Mouse (Mus musculus) adrenal gland, postnatal 10 days (tissue): ENCODE measurements around the gene Dmrtc1a. TPM values are rescaled to one million over a fixed set of nuclear protein-coding genes. Genes with fewer than 3 reads are reported as not detected.
"Not testable (repeated sequence)": the region's sequence is repeated elsewhere in the genome, so short reads cannot be mapped to it uniquely, and the experiment has no call there.

Experiments
- DNase-seq: peaks from one replicate; pipeline ENCODE4 v3.0.0; 2021; ENCODE audit warnings: mixed read lengths
- long read RNA-seq, 2 experiments: library from polyadenylated mRNA; stranded (forward); transcript quantifications; one replicate each; pipeline ENCODE4 v2.0.0; 2021
- total RNA-seq, 2 experiments: library from RNA; stranded (reverse); gene quantifications; 2 replicates each; pipeline ENCODE4 v1.2.3; 2021

Gene Dmrtc1a
- total RNA-seq = under 1 TPM in 1 of 2 experiments, not detected in 1; 0.30 TPM
- long read RNA-seq, experiment 1 = 0 reads
- long read RNA-seq, experiment 2 = 0 reads

- not testable (repeated sequence) for DNase-seq
Measured at GRCm38 (mm10) chrX:102908587-102908986, at the start of gene Dmrtc1a, which contains the start of gene 1700011M02Rik. Gene Dmrtc1a (minus strand): TSS chrX:102908687. Gene 1700011M02Rik (plus strand): TSS chrX:102908905.

- DNase-seq = not testable (repeated sequence)
Measured at GRCm38 (mm10) chrX:102950136-102950535, 41.6 kb upstream of the Dmrtc1a start.

- no peak for DNase-seq
Measured at GRCm38 (mm10) chrX:102936743-102937142, 28.3 kb upstream of the Dmrtc1a start.

- DNase-seq = no peak
Measured at GRCm38 (mm10) chrX:102934395-102934764, 25.9 kb upstream of the Dmrtc1a start.

GRCm38 (mm10) chrX:102933571-102934394 is 25.3 kb upstream of the Dmrtc1a start:
- DNase-seq = peak; percentile 62

- no peak for DNase-seq
Measured at GRCm38 (mm10) chrX:102932992-102933570, 24.6 kb upstream of the Dmrtc1a start.

GRCm38 (mm10) chrX:102928072-102928471 is 19.6 kb upstream of the Dmrtc1a start, which contains the start of gene 1700018G05Rik:
Gene 1700018G05Rik (plus strand): TSS chrX:102928372.
- DNase-seq = not testable (repeated sequence)

- peak; percentile 39 for DNase-seq
Measured at GRCm38 (mm10) chrX:102926707-102927106, 18.2 kb upstream of the Dmrtc1a start.

GRCm38 (mm10) chrX:102914823-102915222 is 6.3 kb upstream of the Dmrtc1a start:
- DNase-seq = not testable (repeated sequence)

GRCm38 (mm10) chrX:102867871-102868270 is 40.6 kb downstream of the Dmrtc1a start, which contains the start of gene 1700031F05Rik:
Gene 1700031F05Rik (minus strand): TSS chrX:102867971.
- DNase-seq = no peak

- DNase-seq = not testable (repeated sequence)
Measured at GRCm38 (mm10) chrX:102854516-102854915, 54.0 kb downstream of the Dmrtc1a start, which contains the start of gene Dmrtc1c2. Gene Dmrtc1c2 (minus strand): TSS chrX:102854616.

Other genes with a start within 250 kb of the Dmrtc1a start
- not detected for gene Gm3880, start 221.7 kb downstream of the Dmrtc1a start, total RNA-seq
- gene Gm9112, start 201.1 kb downstream of the Dmrtc1a start, total RNA-seq = not detected
- gene Dmrtc1b, start 200.8 kb downstream of the Dmrtc1a start, total RNA-seq = not detected
- gene Dmrtc1c1, start 105.7 kb downstream of the Dmrtc1a start, total RNA-seq = not detected
- not detected for gene Dmrtc1c2, start 54.1 kb downstream of the Dmrtc1a start, total RNA-seq
- not detected for gene 1700031F05Rik, start 40.7 kb downstream of the Dmrtc1a start, total RNA-seq
- not detected for gene 1700011M02Rik, start 218 bp upstream of the Dmrtc1a start, total RNA-seq
- gene 1700018G05Rik, start 19.7 kb upstream of the Dmrtc1a start, total RNA-seq = not detected